Mouse (Mus musculus): ENCODE measurements around the gene Mydgf. TPM values are rescaled to one million over a fixed set of nuclear protein-coding genes. Genes with fewer than 3 reads are reported as not detected.

Mydgf gene
- polyA plus RNA-seq, 1 experiment: 86.4 TPM

DNA sequence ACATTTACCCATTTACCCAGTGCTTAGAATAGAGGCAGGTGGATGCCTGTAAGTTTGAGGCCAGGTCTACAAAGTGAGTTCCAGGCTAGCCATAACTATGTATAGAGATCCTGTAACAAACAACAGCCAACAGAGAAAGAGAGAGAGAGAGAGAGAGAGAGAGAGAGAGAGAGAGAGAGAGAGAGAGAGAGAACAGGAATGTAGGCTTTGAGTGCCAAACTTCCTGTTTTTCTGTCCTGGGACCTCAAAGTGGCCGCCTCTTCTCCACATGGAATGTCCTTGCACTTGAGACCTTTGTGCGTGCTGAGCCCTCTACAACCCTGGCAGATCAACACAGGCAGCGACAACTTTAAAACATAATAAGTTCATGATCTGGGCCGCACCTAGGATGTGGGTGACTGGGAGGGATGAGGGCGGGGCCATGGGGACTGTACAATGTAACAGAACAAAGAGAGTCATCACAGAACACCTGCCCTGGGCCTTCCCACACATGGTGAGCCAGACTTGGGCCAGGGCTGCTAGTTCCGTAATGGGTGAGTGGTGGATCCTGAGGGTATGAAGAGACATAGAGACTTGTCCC, 20.1 kb downstream of the Mydgf start:
- TF ChIP-seq POLR2A (IDR thresholded peaks at IDR 0.05; ENCODE audit: low read depth, low read length): no peak
- no peak for TF ChIP-seq CTCF (IDR thresholded peaks at IDR 0.05; ENCODE audit: extremely low read depth, insufficient read length, insufficient replicate concordance, low read depth, low read length)
- peak overlapping the region; percentile 82 for H3K27ac ChIP-seq (ENCODE audit: insufficient read depth, low read depth, low read length)
- WGBS: 24% methylated on average over 6 of the region's 6 CpGs
- no peaks in the 10 kb centered on the region for H3K36me3 ChIP-seq (ENCODE audit: control insufficient read depth, insufficient read depth, low read length)
- H3K4me1 ChIP-seq (ENCODE audit: control insufficient read depth, insufficient read depth, insufficient read length, low read length): peaks cover 17% of the 10 kb centered on the region
- H3K27me3 ChIP-seq (ENCODE audit: control insufficient read depth, insufficient read depth, low read length): no peaks in the 10 kb centered on the region
- peak overlapping the region; percentile 18 for H3K4me3 ChIP-seq (ENCODE audit: low read depth, low read length)

GRCm38 (mm10) chr17:56162231-56162774, 21.4 kb downstream of the Mydgf start, which contains the start of gene Tnfaip8l1:
Tnfaip8l1 (plus strand) TSS chr17:56162477.
- Histone ChIP-seq H3K27ac (ENCODE audit: insufficient read depth, low read depth, low read length) (peak within 1 kb of the TSS; percentile 82), H3K36me3 (ENCODE audit: control insufficient read depth, insufficient read depth, low read length) (no peaks in the 10 kb centered on the region), H3K4me1 (ENCODE audit: control insufficient read depth, insufficient read depth, insufficient read length, low read length) (peaks cover 17% of the 10 kb centered on the region), H3K27me3 (ENCODE audit: control insufficient read depth, insufficient read depth, low read length) (no peaks in the 10 kb centered on the region), H3K4me3 (ENCODE audit: low read depth, low read length) (peak within 1 kb of the TSS; percentile 61)
- TF ChIP-seq POLR2A (IDR thresholded peaks at IDR 0.05; ENCODE audit: low read depth, low read length) (0 out of 2 replicates have a peak, but pooled peaks have one; percentile 13), CTCF (IDR thresholded peaks at IDR 0.05; ENCODE audit: extremely low read depth, insufficient read length, insufficient replicate concordance, low read depth, low read length) (no peak)
- under 1% methylated on average over 30 of the region's 30 CpGs for WGBS

DNA sequence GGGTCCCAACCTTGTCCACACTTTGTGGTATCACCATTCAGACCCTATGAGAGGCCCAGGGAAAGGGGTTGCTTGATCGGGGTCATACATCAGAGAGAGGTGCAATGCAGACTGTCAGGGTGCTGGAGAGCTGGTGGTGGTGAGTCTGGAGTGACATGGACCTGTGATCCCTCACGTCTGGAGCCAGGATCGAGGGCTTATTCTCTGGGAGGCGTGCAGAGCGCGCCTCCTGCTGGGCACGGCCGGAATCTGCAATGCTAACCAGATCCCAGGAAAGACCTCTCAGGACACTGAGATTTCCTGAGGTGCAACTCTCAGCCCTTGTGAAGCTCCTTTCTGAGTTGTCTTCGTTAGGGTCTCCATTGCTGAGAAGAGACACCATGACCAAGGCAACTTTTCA, 24.0 kb downstream of the Mydgf start:
- H3K27me3 ChIP-seq (ENCODE audit: control insufficient read depth, insufficient read depth, low read length): no peaks in the 10 kb centered on the region; the same call in 1 of the 2 replicates
- TF ChIP-seq CTCF (IDR thresholded peaks at IDR 0.05; ENCODE audit: extremely low read depth, insufficient read length, insufficient replicate concordance, low read depth, low read length) (peak; percentile 95), POLR2A (IDR thresholded peaks at IDR 0.05; ENCODE audit: low read depth, low read length) (no peak)

DNA sequence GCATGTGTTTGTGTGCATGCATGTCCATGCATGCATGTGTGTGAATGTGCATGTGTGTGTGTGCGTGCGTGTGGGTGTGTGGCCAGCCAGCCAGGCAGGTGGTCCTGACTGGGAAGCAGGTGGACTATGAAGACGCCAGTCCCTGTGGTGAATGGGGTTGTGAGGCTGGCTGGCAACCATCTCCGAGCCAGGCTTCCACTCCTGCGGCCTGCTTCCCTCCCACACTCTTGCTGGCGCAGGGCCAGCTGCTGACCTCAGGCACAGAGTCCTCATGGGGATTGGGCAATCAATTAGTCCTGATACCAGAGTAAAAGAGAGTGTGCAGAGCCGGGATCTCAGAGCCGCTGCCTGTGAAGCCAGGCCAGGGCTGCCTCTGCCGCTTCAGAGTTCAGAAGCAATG, 30.1 kb downstream of the Mydgf start:
- H3K27ac ChIP-seq (ENCODE audit: insufficient read depth, low read depth, low read length): no peak overlapping the region
- TF ChIP-seq CTCF (IDR thresholded peaks at IDR 0.05; ENCODE audit: extremely low read depth, insufficient read length, insufficient replicate concordance, low read depth, low read length) (no peak), POLR2A (IDR thresholded peaks at IDR 0.05; ENCODE audit: low read depth, low read length) (no peak)
- no peaks in the 10 kb centered on the region for H3K36me3 ChIP-seq (ENCODE audit: control insufficient read depth, insufficient read depth, low read length)
- H3K4me3 ChIP-seq (ENCODE audit: low read depth, low read length): no peak overlapping the region
- 21% methylated on average over 9 of the region's 9 CpGs for WGBS
- H3K27me3 ChIP-seq (ENCODE audit: control insufficient read depth, insufficient read depth, low read length): peaks cover 7% of the 10 kb centered on the region; the same call in 1 of the 2 replicates
- peaks cover 12% of the 10 kb centered on the region for H3K4me1 ChIP-seq (ENCODE audit: control insufficient read depth, insufficient read depth, insufficient read length, low read length)

More for the DNA sequence above, 24.0 kb downstream of the Mydgf start:
- Histone ChIP-seq H3K36me3 (ENCODE audit: control insufficient read depth, insufficient read depth, low read length) (no peaks in the 10 kb centered on the region), H3K27ac (ENCODE audit: insufficient read depth, low read depth, low read length) (no peak overlapping the region), H3K4me1 (ENCODE audit: control insufficient read depth, insufficient read depth, insufficient read length, low read length) (peaks cover 17% of the 10 kb centered on the region; the same call in 1 of the 2 replicates), H3K4me3 (ENCODE audit: low read depth, low read length) (no peak overlapping the region)
- 3% methylated on average over 9 of the region's 9 CpGs for WGBS

GRCm38 (mm10) chr17:56149897-56150296, 33.8 kb downstream of the Mydgf start:
- Histone ChIP-seq H3K27me3 (ENCODE audit: control insufficient read depth, insufficient read depth, low read length) (peaks cover 10% of the 10 kb centered on the region; the same call in 1 of the 2 replicates), H3K36me3 (ENCODE audit: control insufficient read depth, insufficient read depth, low read length) (no peaks in the 10 kb centered on the region), H3K4me3 (ENCODE audit: low read depth, low read length) (no peak overlapping the region), H3K4me1 (ENCODE audit: control insufficient read depth, insufficient read depth, insufficient read length, low read length) (peaks cover 12% of the 10 kb centered on the region), H3K27ac (ENCODE audit: insufficient read depth, low read depth, low read length) (no peak overlapping the region)
- TF ChIP-seq CTCF (IDR thresholded peaks at IDR 0.05; ENCODE audit: extremely low read depth, insufficient read length, insufficient replicate concordance, low read depth, low read length) (no peak), POLR2A (IDR thresholded peaks at IDR 0.05; ENCODE audit: low read depth, low read length) (no peak)
- WGBS: 65% methylated on average over 2 of the region's 2 CpGs

DNA sequence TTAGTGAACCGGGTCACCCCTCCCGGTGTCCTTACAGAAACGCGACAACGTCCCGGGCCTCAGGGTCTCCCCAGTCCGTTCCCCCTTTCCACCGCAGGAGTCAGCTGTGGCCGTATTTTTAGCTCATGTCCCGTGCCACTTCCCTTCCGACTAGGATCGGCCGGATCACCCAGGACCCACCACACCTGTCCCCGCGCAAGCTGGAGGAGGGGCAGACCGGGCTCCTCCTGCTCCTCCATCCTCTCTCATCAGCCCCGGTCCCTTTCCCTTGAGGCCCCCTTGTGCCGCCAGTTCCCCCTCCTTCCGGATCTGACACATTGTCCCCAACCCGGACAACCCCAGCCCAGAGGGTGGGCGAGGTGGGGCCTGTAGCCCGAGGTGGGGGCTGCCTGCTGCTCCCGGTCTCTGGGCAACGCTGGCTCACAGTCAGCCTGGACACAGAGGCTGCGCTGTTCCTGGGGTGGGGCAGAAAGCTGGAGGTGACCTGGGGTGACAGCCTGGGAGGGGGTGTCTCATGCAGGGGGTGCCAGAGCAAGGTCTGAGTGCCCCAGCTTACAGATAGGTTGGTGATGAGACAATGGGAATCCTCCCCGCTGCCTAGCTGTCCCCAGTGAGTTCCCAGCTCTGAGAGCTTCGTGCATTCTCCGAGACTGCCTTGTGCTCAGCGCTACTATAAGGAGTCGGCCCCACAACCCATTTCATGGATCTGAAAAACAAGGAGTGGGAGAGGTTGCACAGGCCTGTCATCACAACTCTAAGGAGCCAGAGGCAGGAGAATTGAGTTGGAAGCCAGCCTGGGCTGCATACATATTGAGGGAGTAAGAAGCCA, 34.7 kb downstream of the Mydgf start:
- peaks cover 10% of the 10 kb centered on the region for H3K4me1 ChIP-seq (ENCODE audit: control insufficient read depth, insufficient read depth, insufficient read length, low read length)
- H3K27ac ChIP-seq (ENCODE audit: insufficient read depth, low read depth, low read length): no peak overlapping the region
- TF ChIP-seq CTCF (IDR thresholded peaks at IDR 0.05; ENCODE audit: extremely low read depth, insufficient read length, insufficient replicate concordance, low read depth, low read length) (no peak), POLR2A (IDR thresholded peaks at IDR 0.05; ENCODE audit: low read depth, low read length) (no peak)
- WGBS: 5% methylated on average over 30 of the region's 30 CpGs
- no peaks in the 10 kb centered on the region for H3K36me3 ChIP-seq (ENCODE audit: control insufficient read depth, insufficient read depth, low read length)
- H3K27me3 ChIP-seq (ENCODE audit: control insufficient read depth, insufficient read depth, low read length): peaks cover 10% of the 10 kb centered on the region; the same call in 1 of the 2 replicates
- no peak overlapping the region for H3K4me3 ChIP-seq (ENCODE audit: low read depth, low read length)

DNA sequence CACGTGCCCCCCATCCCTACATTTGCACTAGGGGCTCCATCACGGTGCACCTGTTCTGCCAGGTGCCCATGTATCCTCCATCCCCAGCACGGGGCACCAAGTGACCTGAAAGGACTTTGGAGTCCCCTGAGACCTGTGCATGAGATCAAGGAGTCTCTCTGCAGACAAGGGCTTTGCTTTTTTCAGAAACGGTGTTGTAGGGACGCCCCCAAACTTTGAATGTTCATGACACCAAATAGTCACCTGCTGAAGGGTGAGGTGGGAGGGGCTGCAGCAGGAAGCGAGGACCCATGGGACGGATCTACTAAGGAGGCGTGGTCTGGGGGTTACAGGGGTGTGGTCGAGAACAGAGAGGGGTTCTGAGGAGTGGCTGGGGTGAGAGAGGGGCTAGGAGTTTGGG, 35.4 kb downstream of the Mydgf start:
- no peaks in the 10 kb centered on the region for H3K36me3 ChIP-seq (ENCODE audit: control insufficient read depth, insufficient read depth, low read length)
- WGBS: 26% methylated on average over 9 of the region's 9 CpGs
- no peak overlapping the region for H3K4me3 ChIP-seq (ENCODE audit: low read depth, low read length)
- H3K27ac ChIP-seq (ENCODE audit: insufficient read depth, low read depth, low read length): no peak overlapping the region
- peaks cover 5% of the 10 kb centered on the region; the same call in 1 of the 2 replicates for H3K4me1 ChIP-seq (ENCODE audit: control insufficient read depth, insufficient read depth, insufficient read length, low read length)
- H3K27me3 ChIP-seq (ENCODE audit: control insufficient read depth, insufficient read depth, low read length): peaks cover 17% of the 10 kb centered on the region; the same call in 1 of the 2 replicates
- TF ChIP-seq CTCF (IDR thresholded peaks at IDR 0.05; ENCODE audit: extremely low read depth, insufficient read length, insufficient replicate concordance, low read depth, low read length) (no peak), POLR2A (IDR thresholded peaks at IDR 0.05; ENCODE audit: low read depth, low read length) (no peak)
